Mouse (Mus musculus) kidney, adult 2 months (tissue): ENCODE measurements around the gene Ahcyl1.

Experiments
- CTCF ChIP-seq: fragments of 200-500 bp; conservative IDR thresholded peaks from 2 replicates; pipeline ENCODE4 v1.5.1; 2011; ENCODE audit warnings: low read depth, mild to moderate bottlenecking, control low read depth, low read length, moderate library complexity, mixed read lengths; ENCODE audit not compliant: insufficient read depth, insufficient read length
- POLR2A ChIP-seq: fragments of 200-500 bp; IDR thresholded peaks from one replicate; pipeline ENCODE4 v1.6.1; 2011; ENCODE audit warnings: low read depth, low read length, control low read depth

GRCm38 (mm10) chr3:107632786-107633185 lies 63.6 kb downstream of the Ahcyl1 start:
- TF ChIP-seq CTCF, result no peak
- TF ChIP-seq POLR2A, result no peak
